Mouse (Mus musculus) brain, embryonic 14.5 days (tissue): Measurements from ENCODE around the gene Il33. TPM values are rescaled to one million over a fixed set of nuclear protein-coding genes. Genes with fewer than 3 reads are reported as not detected.
"Not testable (repeated sequence)": the region's sequence is repeated elsewhere in the genome, so short reads cannot be mapped to it uniquely, and the experiment has no call there.

Experiments used
- DNase-seq: peaks from one replicate; pipeline ENCODE4 v3.0.0-alpha.2; 2011; ENCODE audit warnings: low read depth
- CTCF ChIP-seq: fragments of 200-500 bp; IDR thresholded peaks from 2 replicates; pipeline ENCODE4 v1.5.1; 2012; ENCODE audit warnings: inconsistent platforms, mild to moderate bottlenecking, moderate library complexity, borderline replicate concordance; ENCODE audit not compliant: insufficient read depth, insufficient read length; ENCODE audit errors: extremely low read depth
- POLR2A ChIP-seq: fragments of 200-500 bp; IDR thresholded peaks from 2 replicates; pipeline ENCODE4 v1.6.1; 2012; ENCODE audit warnings: mild to moderate bottlenecking, inconsistent platforms, borderline replicate concordance; ENCODE audit not compliant: poor library complexity, insufficient read depth, insufficient read length, severe bottlenecking; ENCODE audit errors: extremely low read depth
- polyA plus RNA-seq: library from polyadenylated mRNA; depleted of rRNA; stranded (reverse); fragments of >200 nt; gene quantifications from 2 replicates; pipeline ENCODE4 v1.2.3, GENCODE M21; 2012

The Il33 gene
- polyA plus RNA-seq, 1 experiment: 0.79 TPM

DNA sequence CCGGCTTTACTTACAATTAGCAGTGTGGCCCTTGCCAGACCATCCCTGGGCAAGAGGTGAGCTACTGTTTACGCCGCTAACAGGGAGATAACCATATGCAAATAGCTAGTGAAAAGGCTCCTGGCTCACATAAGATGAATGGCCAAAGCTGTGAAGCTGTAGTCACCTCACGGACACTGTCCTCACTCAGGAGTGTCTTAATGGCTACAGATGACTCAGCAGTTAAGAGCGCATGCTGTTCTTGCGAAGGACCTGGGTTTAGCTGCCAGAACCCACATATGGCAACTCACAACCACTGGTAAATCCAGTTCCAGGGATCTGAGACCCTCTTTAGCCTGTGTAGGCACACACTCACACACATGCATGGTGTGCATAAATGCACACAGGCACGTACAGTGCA, 16.3 kb downstream of the Il33 start:
- DNase-seq: no peak
- TF ChIP-seq POLR2A (no peak), CTCF (no peak)

- no peak for TF ChIP-seq CTCF
- no peak for TF ChIP-seq POLR2A
- no peak for DNase-seq
Measured at GRCm38 (mm10) chr19:29942358-29942757, 17.4 kb downstream of the Il33 start.

DNA sequence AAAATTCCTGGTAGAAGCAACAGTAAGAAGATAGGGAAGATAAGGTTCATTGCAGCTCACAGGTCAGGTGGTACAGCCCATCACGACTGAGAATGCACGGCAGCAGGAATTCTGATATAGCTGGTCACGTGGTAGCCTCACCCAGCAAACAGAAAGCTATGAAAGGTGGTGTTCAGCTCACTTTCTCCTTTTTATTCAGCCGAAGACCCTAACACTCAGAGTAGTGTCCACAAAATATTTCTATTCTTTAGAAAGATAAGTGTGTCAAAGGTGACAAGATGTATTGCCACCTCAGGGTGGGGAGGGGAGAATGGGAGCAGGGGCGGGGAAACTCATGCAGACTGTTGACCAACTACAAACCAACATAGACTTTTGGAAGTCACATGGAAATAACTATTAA, 19.5 kb downstream of the Il33 start:
- DNase-seq: no peak
- TF ChIP-seq POLR2A: no peak
- TF ChIP-seq CTCF: no peak

GRCm38 (mm10) chr19:29944935-29945334, 20.0 kb downstream of the Il33 start:
- not testable (repeated sequence) for DNase-seq

GRCm38 (mm10) chr19:29945557-29946422, 20.9 kb downstream of the Il33 start:
- TF ChIP-seq POLR2A (no peak), CTCF (no peak)
- DNase-seq: no peak

GRCm38 (mm10) chr19:29946423-29946716, 21.5 kb downstream of the Il33 start:
- DNase-seq: no peak
- TF ChIP-seq CTCF (no peak), POLR2A (no peak)

- TF ChIP-seq CTCF (no peak), POLR2A (no peak)
- no peak for DNase-seq
Measured at GRCm38 (mm10) chr19:29947056-29947455, 22.1 kb downstream of the Il33 start.

DNA sequence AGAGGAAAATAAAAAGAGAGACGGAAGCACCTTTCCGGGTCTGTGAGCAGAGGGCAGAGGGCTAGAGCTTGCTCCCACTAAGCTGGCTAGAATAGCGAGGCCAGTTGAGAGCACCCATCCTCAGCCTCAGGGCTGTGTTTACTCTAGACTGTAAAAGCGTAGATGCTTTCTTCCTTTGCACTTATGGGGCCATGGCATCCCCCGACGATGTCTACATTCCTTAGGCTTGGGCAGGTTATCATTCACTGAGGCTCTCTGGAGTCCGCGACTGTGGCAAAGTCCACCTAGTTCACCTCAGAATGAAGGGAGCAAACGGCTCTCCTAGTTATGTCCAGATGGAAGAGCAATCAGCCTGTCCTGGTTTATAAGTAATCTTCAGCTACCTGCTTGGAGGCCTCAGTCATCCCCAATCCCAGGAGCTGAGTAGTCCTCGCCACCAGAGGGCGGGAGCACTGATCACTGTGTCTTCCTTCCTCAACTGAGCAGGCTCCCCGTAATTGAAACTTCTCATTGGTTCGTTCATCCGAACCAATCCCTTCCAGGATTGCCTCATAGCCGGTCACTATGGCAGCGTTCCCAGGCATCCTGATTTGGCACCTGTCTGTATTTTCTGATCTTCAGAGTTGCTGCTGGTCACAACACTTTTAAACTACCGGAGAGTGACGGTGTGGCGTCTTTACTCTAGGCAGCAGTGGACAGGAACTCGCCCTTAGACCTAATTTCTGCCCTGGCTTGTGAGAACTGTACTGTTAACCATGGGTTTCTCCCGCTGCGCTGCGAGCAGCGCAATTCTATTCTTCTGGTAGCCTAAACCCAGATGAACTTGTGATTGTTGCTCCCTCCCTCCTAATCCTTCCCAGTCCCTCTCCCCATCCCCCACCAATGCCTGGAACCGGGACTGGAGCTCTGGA, 23.2 kb downstream of the Il33 start:
- TF ChIP-seq POLR2A (no peak), CTCF (peak; percentile 72)
- peak; percentile 92 for DNase-seq

DNA sequence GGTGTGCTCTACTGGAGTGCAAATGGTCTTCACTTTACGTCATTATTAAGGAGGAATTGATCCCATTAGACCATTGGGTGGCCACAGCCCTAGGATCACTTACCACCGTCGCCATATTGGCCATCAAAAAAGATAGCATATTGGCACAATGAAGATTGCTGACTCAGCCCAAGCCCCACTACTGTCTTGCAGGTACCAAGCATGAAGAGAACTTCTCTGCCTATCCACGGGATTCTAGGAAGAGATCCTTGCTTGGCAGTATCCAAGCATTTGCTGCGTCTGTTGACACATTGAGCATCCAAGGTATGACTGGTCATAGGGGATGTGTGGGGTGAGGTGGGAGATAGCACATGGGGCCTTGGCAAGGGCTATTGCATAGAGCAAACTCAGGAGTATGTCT, 27.6 kb downstream of the Il33 start:
- no peak for TF ChIP-seq CTCF
- DNase-seq: no peak

DNA sequence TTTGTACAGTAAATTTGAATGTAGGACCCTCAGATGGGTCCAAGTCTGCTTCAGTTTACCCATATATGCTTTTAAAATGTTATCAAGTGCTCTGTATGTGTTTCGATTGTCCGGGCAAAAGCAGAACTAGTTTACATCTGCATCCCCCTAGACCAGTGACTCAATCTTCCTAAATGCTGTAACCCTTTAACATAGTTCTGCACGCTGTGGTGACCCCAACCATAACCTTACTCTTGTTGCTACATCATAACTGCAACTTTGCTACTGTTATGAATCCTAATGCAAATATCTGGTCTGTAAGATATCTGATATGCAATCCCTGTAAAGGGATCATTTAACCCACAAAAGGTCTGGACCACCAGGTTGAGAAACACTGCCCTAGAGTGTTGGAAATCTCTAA, 28.9 kb downstream of the Il33 start:
- DNase-seq: no peak
- TF ChIP-seq CTCF (no peak), POLR2A (no peak)

GRCm38 (mm10) chr19:29955454-29955853, 30.5 kb downstream of the Il33 start:
- no peak for DNase-seq
- TF ChIP-seq POLR2A: no peak
- no peak for TF ChIP-seq CTCF

DNA sequence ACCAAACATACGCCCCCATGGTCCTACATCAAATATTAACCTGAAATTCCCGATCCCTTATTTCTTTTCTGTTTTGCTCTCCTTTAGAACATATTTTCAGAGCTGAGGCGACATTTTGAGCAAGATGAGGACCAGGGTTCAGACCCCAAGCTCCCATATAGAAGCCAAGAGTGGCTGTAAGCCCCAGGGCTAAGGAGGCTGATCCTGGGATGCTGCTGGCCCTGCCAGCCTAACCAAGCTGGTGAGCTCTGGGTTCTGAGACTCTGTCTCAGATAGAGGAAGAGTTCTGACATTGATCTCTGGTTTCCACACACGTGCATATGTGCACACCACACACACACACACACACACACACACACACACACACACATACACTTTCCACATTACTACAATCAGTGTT, 36.0 kb downstream of the Il33 start:
- TF ChIP-seq POLR2A (no peak), CTCF (no peak)
- DNase-seq: no peak

- TF ChIP-seq CTCF (no peak), POLR2A (no peak)
- DNase-seq: no peak
Measured at GRCm38 (mm10) chr19:29961842-29962241, 36.9 kb downstream of the Il33 start.
